Mouse (Mus musculus): ENCODE measurements around the gene Ndufaf3.
A peak's percentile ranks its signal among the peaks of the same experiment; 100 is the strongest.

The Ndufaf3 gene

DNA sequence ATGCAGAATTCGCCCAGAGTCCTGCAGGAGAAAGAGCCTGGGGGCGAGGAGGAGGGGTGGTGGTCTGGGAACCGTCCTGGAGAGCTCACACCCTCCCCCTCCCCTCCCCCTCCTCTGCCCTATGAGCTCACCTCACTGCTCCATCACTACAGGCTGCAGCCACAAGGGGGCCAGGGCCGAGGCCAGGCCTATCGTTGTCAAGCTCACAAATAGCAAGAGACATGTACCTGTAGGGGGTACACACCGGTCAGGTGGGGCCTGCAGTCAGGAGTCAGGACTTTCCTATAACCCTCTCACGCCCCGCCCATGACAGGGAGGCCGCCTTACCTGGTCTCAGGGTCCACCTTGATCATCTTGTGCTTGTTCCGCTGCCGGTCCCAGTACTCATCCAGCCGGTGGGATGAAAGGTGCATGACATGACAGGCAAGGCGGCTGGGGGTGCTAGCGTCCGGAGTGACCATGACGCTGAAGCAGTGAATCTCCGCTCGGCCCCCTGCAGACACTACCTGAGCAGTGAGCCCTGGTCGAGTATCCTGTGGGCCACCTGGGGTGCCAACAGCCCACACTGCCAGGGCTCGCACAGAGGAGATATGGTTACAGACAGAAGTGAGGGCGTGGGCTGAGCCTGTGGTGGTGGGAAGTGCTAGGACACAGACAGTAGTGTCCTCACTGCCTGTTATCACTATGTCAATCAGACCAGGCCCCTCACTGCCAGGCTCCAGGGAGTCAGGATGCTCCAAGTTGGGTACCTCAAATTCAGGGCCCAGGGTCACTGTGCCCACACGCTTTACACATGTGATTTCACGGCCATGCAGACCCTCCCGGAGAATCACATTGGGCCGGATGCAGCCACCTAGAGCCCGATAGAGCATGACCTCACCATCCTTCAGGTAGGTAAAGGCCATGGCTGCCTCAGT is 6.8 kb upstream of the Ndufaf3 start:
- peak; percentile 90 for DNase-seq (ENCODE audit: low read depth, low spot score)

DNA sequence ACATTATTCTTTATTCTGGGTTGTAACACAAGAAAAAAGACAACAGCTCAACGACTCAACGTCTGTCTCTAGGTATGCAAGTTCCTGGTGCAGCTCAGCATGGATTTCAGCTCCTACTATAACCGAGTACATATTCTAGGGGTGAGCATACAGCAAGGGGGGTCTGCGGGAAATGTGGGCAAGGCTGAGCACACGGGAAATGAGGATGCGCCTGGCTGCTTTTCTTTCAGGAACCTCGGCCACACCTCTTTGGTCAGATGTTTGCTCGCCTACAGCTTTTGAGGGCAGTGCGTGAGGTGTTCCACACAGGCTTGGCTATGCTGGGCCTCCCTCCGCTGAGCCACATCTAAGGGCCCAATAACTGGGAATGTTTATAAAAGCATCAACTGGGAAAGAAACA is 5.1 kb upstream of the Ndufaf3 start:
- no peak for DNase-seq (ENCODE audit: low read depth, low spot score)

DNA sequence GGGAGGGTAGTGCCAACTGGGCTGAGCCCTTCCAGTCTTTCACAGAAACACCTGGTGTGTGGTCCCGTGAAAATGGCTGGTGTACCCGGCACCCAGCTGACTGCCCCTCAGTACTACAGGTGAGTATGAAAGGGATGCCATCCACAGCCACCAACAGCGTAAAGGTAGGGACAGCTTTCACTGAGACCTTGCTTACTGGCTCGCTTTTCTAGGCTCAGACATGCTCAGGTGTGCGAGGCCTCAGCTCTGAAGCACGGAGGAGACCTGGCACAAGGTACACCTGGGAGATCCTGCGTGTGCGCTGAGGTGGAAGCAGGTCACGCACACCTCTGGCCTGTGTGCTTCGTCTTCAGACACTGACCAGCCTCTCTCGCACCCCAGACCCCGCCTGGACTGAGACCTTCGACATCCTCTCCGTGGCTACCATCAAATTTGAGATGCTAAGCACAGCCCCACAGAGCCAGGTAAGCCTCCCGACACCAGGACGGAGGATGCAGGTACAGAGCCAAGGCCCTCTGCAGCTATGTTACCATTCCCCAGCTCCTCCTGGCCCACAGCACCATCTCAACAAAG is 4.3 kb upstream of the Ndufaf3 start:
- no peak for DNase-seq (ENCODE audit: low read depth, low spot score)

DNA sequence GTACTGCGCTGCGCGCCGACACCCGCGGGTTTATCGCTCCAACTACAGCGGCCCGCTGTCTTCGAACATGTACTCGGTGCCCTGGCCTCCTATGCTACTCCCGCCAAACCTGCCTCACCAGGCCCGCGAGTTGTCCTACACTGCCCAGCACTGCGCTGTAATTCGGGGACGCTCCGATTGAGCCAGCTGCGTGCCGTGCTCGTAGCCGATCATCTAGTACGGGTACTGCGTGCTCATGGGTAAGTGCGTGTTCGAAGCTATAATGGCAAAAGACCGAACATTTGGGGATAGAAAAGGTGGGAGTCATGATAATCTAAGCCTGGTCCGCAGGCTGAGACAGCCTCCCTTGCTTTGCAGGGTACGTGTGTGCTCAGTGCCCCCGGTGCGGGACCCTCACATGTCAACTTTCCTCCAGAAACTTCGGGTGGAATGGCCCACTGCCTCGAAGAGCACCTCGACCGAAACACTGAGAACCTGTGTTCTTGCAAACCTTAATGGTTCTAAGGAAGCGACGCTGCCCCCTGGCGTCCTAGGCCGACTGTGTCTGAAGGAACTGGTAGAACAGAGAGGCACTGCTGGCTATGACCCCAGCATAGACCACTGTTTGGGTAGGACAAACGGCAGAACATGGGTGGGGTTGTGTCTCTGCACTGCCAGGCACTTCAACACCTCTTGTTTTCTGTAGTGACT is 3.1 kb upstream of the Ndufaf3 start:
- DNase-seq (ENCODE audit: low read depth, low spot score), result peak; percentile 95

DNA sequence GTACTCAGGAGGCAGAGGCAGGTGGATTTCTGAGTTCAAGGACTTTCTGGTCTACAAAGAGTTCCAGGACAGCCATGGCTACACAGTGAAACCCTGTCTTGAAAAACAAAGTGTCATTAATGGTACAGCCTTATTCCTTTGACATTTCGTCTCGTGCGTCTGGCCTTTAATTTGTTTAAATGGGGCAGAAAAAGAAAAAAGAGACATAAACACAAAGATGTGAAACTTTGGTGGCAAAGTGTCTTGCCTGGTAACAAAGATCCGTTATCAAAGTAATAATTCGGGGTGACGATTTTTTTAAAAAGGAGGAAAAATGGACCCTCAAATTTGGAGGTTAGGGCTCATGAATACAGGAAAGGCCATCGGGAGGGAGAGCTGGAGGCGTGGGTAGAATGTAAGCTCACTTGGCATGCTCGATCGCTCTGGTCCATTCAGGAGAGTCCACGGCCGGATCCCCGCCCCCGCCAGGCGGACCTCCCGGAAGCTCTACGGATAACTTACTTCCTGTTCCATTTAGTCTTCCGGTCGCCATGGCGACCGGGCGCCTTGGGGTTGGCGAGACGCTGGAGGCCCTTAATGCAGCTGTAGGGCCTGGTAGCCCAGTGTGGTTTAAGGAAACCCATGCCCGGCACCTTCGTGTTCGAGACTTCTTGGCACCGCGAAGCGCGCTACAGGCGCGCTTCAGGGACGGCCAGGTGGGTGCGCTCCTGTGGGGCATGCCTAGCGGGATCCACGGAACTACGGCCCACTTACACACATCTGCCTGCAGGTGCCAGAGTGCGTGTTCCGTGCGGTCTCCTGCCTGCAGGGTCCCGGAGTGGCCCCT is 2.4 kb upstream of the Ndufaf3 start, which contains the start of gene Dalrd3:
Gene Dalrd3, plus strand, starts transcription at position 506 of the 826 bp plus-strand sequence.
- peak; percentile 98 for DNase-seq (ENCODE audit: low read depth, low spot score)

DNA sequence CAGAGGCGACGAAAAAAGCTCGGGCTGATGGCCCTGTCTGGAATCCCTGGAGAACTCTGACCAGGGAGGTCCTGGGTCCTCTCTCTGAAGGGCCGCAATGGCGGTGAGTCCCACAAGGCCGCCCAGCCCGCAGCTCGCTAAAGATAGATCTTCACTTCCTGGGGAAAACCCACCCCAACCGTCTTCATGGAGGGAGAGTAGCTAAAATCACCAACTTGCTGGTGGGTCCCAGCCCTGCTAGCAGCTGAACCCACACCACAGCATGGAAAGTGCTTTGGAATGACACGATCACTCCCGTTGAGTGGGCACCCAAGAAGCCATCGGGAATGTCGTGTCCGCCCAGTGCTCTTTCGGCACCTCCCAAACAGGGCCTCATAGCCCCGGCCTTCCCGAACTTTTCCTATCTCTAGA is 1.3 kb upstream of the Ndufaf3 start:
- DNase-seq (ENCODE audit: low read depth, low spot score), result no peak

DNA sequence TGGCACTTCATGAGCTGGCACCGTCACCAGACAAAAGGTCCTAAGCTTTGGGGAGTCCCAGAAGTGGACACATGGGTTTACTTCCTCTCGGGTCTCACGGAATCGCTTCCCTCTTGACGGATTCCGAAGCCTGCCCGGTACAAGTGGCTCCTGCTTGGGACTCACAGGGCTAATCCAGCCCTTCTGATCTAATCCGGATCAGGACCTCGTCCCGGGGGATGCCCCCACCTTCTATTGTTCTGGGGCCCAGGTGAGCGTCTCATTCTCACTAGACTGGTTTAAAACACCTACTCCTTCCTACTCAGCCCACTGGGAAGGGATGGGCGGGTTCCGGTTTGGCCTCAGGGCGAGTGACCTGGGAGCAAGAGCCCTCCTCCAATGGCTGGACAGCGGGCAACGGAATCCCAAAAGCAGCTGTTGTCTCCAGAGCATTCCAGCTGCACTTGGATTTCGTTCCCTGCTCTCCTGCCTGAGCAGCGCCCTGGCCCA is 741 bp upstream of the Ndufaf3 start:
- DNase-seq (ENCODE audit: low read depth, low spot score), result peak; percentile 79

DNA sequence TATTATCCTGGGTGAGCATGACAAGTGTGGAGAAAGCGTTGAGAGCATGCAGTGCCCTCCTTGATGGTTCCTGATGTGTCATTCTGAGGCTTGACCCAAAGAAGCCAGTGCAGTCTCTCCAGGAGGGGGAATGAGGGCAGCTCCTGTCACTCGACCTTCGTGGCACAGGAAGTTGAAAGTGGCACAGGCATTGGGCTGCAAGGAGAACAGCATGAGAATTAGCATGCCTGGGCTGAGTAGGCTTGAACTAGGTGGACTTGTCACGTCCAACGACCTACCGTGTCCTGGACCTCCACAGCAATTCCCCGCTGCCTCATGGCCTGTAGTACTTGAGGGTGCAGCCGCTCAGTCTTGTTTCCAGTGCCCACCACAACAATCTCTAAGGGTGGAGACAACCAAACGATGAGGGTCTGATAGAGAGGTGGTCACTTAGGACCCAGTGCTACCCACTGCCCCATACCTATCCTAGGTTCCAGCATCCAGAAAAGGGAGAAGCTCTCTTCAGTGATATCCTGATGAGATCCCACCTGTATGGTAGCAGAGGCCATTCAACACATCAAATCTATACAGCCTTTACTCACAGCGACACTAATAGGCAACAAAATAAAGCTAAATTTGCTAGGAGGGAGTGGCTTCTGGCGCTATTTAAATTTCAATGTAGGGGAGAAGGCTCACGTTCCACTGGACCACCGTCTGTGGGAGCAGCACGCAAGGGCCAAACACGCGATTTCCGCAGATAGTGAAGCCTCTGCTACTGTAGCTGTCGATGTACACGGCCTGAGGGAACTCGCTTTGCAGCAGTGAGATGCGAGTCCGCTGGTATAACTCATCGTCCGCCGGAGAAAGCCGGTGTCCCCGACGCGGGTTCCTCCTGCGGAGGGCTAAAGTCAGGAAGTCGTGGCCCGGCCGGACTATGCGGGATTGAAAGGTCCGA is 1.1 kb downstream of the Ndufaf3 start:
- DNase-seq (ENCODE audit: low read depth, low spot score), result no peak

DNA sequence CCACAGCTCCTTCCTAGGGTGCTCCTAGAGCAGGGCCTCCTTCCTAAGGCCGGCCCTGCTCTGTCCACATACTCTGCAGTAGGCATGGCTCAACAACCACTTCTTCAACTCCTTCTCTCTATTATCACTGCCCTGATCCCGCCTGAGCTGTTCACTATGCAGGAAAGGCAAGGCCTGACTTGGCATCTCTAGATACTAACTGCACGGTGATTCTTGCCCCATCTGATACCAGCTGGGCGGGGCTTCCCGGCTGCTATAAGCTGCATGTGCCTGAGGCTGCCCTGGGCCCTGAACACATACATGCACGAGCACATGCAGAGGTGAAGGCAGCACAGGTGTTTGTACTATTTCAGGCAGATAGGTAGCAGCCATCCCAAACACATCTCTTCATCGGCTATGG is 3.1 kb downstream of the Ndufaf3 start:
- no peak for DNase-seq (ENCODE audit: low read depth, low spot score)

DNA sequence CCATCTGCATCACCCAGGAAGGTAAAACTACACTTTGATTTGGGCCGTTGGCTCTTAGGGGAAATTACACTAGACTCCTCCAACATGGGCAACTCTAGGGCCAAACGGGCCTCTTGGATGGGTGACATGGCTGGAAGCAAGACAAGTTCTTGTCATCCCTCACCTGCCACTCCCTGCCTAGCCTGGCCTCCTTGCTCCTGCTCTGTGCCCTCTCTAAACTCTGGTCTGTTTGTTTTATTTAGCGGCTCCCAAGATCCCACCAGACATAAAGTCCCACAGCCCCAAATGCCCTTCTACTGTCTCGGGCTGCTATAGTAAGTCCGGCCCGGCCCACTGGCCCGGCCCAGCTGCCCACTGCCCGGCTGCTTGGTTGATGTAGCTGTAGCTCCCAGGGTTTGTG is 3.6 kb downstream of the Ndufaf3 start:
- no peak for DNase-seq (ENCODE audit: low read depth, low spot score)

DNA sequence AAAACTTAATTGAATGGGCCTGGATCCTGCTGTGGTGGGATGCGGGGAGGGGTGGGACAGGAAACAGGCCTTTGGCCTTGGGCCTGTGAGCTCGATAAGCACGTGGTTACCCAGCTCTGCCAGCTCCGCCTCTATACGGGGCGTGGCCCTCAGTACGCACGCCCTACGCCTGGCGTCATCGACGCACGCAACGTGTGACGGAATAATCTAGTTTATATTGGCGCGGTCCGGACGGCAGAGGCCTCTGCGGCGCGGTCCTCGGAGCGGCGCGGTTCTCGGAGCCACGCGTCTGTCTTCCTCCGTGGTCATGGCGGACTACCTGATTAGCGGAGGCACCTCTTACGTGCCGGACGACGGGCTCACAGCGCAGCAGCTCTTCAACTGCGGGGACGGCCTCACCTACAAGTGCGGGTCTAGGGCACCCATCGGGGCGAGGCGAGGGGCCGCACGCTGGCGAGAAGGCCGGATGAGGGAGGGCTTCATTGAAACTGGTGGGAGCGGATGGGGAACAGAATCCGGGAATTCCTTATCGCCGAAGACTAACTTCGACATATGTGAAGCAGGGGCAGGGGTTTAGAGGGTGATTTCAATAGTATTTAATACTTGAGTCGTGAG is 6.9 kb downstream of the Ndufaf3 start, which contains the start of gene Impdh2:
Gene Impdh2, plus strand, starts transcription at position 60 of the 615 bp plus-strand sequence.
- DNase-seq (ENCODE audit: low read depth, low spot score), result peak; percentile 99

DNA sequence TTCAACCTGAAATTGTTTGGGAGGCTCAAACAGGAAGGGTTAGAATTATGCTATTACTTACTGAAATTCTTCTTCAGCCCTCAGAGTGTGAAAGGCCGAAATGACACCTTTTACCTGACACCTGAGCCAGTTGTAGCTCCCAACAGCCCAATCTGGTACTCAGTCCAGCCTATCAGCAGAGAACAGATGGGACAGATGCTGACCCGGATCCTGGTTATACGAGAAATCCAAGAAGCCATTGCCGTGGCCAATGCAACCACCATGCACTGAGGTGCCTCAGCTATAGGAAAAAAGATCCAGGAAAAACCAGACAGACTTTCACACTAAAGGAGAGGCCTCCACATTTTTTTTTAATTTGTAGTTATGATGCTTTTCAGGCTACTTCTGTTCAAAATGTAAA is 8.1 kb downstream of the Ndufaf3 start:
- DNase-seq (ENCODE audit: low read depth, low spot score), result no peak

DNA sequence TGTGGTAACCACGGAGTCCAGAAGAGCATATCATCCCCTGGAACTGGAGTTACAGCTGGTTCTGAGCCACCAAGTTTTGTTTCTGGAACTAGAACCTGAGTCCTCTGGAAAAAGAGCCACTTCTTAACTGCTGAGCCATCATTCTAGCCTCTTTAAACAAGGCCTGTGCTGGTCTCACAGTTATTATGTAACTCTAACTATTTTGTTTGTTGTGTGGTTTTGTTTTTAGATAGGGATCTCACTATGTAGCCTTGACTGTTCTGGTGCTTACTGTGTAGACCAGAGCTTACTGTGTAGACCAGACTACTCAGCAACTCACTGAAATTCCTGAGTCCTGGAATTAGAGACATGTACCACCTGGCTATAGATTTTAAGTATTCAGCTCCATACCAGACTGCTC is 20.4 kb downstream of the Ndufaf3 start:
- no peak for DNase-seq (ENCODE audit: low read depth, low spot score)

DNA sequence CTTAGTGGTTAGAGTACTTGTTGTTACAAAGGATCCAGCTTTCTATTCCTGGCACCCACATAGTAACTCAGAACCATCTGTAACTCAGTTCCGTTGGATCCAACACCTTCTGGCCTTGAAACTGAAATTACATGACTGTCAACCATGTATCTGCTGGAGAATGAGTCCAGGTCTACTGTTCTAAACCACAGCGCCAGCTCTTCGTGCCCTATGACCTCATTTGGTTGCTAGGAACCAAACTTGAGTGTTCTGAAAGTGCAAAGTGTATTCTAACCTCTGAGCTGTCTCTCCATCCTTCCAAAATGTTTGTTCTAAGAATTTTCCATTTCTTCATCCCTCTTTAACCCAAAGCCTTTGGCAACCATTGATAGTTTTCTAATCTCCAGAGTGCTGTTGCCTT is 21.2 kb downstream of the Ndufaf3 start:
- DNase-seq (ENCODE audit: low read depth, low spot score), result no peak

DNA sequence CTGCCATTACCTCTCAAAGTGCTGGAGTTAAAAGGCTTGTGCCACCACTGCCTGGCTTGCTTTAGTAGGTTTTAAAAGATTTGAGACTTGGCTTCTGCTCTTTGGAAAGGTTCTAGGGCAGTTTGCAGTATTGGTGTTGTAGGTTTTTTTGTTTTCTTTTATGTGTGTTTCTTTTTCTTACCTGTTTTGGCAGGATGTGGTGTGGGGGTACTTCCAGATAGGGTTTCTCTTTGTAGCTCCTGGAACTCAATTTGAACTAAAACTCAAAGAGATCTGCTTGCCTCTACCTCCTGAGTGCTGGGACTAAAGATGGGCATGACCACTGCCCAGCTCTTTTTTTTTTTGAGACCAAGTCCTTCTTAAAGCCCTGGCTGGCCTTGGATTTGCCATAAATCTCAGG is 26.4 kb downstream of the Ndufaf3 start:
- no peak for DNase-seq (ENCODE audit: low read depth, low spot score)

DNA sequence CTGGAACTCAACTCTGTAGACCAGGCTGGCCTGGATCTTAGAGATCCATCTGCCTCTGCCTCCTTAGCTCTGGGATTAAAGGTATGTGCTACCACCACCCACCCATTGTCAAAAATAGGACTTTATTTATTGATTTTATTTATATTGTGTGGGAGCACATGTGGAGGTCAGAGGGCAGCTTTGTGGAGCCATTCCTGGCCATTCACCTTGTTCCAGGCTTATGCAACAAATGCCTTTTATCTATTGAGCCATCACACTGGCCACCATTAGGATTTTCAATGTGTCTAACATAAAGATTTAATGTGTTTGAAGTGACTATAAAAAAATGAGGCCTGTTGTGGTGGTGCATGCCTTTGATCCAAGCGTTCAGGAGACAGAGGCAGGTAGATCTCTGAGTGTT is 35.7 kb downstream of the Ndufaf3 start:
- no peak for DNase-seq (ENCODE audit: low read depth, low spot score)

DNA sequence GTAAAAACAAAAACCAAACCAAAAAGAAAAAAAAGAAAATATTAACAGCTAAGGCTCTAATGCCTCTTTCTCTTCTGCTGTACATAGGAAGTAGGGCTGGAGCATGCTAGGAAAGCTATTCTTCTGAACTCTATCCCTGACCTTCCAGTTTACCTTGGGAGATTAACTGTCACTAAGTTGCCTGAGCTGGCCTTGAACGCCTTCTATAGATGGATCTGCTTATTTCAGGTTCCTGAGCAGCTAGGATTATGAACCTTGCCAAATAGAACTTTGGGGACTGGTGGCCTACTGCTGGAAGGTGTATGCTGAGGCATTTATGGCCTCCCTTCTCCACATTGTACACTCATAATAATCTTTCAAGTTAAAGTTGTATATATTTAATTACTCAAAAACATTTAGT is 36.3 kb downstream of the Ndufaf3 start:
- no peak for DNase-seq (ENCODE audit: low read depth, low spot score)

DNA sequence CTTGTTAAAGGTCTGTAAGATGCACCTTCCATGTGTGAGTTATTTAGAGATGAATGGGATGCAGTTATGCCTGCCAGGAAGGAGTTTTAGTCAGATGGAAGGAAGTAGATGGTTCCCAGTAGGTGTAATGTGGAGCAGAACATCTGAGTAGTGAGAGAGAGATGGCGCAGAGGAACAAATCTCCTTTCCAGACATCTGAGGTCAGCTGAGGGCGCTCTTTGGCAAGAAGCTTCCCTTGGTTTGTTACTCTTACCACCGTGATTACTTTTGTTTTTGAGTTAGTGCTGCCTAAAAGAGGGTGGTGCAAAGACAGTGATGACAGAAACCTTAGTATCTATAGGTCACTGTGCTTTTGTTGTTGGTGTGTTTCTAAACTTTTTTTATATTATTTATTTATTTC is 41.8 kb downstream of the Ndufaf3 start:
- no peak for DNase-seq (ENCODE audit: low read depth, low spot score)

DNA sequence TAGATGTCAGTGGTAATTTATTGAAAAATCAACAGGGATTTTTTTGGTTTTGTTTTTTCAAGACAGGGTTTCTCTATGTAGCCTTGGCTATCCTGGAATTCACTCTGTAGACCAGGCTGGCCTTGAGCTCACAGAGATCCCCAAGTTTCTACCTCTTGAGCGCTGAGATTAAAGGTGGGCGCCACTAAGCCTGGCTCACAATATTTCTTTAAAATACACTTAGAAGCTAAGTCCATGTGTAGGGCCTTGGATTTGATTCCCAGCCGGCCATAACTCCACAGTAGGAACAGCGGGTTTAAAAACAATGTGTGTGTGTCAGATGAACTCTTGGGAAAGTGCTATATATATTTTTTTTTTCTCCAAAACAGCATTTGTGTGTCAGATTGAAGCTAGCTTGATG is 43.9 kb downstream of the Ndufaf3 start:
- no peak for DNase-seq (ENCODE audit: low read depth, low spot score)

DNA sequence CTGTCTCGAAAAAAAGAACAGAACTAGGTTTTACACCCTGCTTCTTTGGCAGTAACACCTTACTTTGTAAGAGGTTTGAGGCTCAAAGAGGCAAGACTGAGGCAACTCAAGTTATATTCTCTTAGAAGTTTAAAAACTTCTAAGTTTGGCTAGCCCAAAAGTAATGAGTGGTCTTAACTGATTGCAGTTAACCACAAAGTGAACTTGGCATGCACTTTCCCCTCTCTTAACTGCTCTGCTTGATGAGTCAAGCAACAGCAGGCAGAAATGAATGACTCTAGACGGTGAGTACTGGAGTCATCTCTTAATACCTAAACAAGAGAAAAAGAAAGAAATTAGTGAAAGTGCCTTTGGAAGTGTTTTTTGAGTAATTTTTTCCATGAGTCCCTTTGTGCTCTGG is 45.6 kb downstream of the Ndufaf3 start:
- no peak for DNase-seq (ENCODE audit: low read depth, low spot score)

Data from R1 (cell line).